Mouse (Mus musculus) frontal cortex, postnatal 14 days (tissue): Measurements from ENCODE around the gene Nlgn2.

Source experiments
- DNase-seq, 2 experiments: peaks; one replicate each; pipeline ENCODE4 v3.0.0; 2022; ENCODE audit warnings: low spot score in 2 of 2

Gene Nlgn2

GRCm38 (mm10) chr11:69828832-69829231 is 8.8 kb downstream of the Nlgn2 start:
- no peak for DNase-seq

GRCm38 (mm10) chr11:69823456-69823855 is 14.1 kb downstream of the Nlgn2 start:
- DNase-seq, result no peak

GRCm38 (mm10) chr11:69822080-69822479 is 15.5 kb downstream of the Nlgn2 start, which contains the start of gene Spem1:
Gene Spem1, minus strand, starts transcription at chr11:69822180.
- no peak for DNase-seq

GRCm38 (mm10) chr11:69818871-69819270 is 18.7 kb downstream of the Nlgn2 start:
- DNase-seq, result no peak

GRCm38 (mm10) chr11:69818365-69818764 is 19.2 kb downstream of the Nlgn2 start, which contains the start of gene Spem2:
Gene Spem2, minus strand, starts transcription at chr11:69818465.
- DNase-seq, result no peak

GRCm38 (mm10) chr11:69816520-69816919 is 21.1 kb downstream of the Nlgn2 start:
- no peak for DNase-seq

- no peak for DNase-seq
Observed at GRCm38 (mm10) chr11:69815155-69815554, 22.4 kb downstream of the Nlgn2 start, which contains the start of gene Gm39566. Gene Gm39566, minus strand, starts transcription at chr11:69815298.

- DNase-seq, result no peak
Observed at GRCm38 (mm10) chr11:69810280-69810679, 27.3 kb downstream of the Nlgn2 start.

GRCm38 (mm10) chr11:69807641-69808040 is 29.9 kb downstream of the Nlgn2 start:
- no peak for DNase-seq

- no peak for DNase-seq
Observed at GRCm38 (mm10) chr11:69806378-69806777, 31.2 kb downstream of the Nlgn2 start.

- no peak for DNase-seq
Observed at GRCm38 (mm10) chr11:69804972-69805909, 32.3 kb downstream of the Nlgn2 start, which contains the start of gene Tmem102. Gene Tmem102, minus strand, starts transcription at chr11:69805624.

GRCm38 (mm10) chr11:69804652-69804940 is 33.0 kb downstream of the Nlgn2 start:
- DNase-seq, result no peak

- DNase-seq, result peak in 1 of 2 experiments; percentile 55
Observed at GRCm38 (mm10) chr11:69803786-69804651, 33.6 kb downstream of the Nlgn2 start.

GRCm38 (mm10) chr11:69803328-69803727 is 34.3 kb downstream of the Nlgn2 start:
- no peak for DNase-seq

GRCm38 (mm10) chr11:69802648-69803105 is 34.9 kb downstream of the Nlgn2 start:
- peak; percentile 69 to 79 for DNase-seq

- no peak for DNase-seq
Observed at GRCm38 (mm10) chr11:69801379-69801977, 36.1 kb downstream of the Nlgn2 start, which contains the start of gene Fgf11. Gene Fgf11, minus strand, starts transcription at chr11:69801857.

GRCm38 (mm10) chr11:69800392-69801197 is 37.0 kb downstream of the Nlgn2 start:
- DNase-seq, result no peak

- DNase-seq, result no peak
Observed at GRCm38 (mm10) chr11:69800138-69800391, 37.5 kb downstream of the Nlgn2 start.

- no peak for DNase-seq
Observed at GRCm38 (mm10) chr11:69799394-69800137, 38.0 kb downstream of the Nlgn2 start.

GRCm38 (mm10) chr11:69797924-69798323 is 39.7 kb downstream of the Nlgn2 start:
- DNase-seq, result no peak
